Mouse (Mus musculus): ENCODE results near the gene Brpf1.

The Brpf1 gene

GRCm38 (mm10) chr6:113351161-113351560 lies 44.2 kb downstream of the Brpf1 start:
- intact Hi-C loops (cut with DNase I), result no loop called here

GRCm38 (mm10) chr6:113351653-113352052 lies 44.7 kb downstream of the Brpf1 start:
- intact Hi-C loops (cut with DNase I), result no loop called here

- intact Hi-C loops (cut with DNase I), result no loop called here
Observed at GRCm38 (mm10) chr6:113352820-113353219, 45.9 kb downstream of the Brpf1 start.

- intact Hi-C loops (cut with DNase I), result no loop called here
Observed at GRCm38 (mm10) chr6:113353696-113354095, 46.8 kb downstream of the Brpf1 start.

GRCm38 (mm10) chr6:113361476-113361875 lies 54.5 kb downstream of the Brpf1 start:
- intact Hi-C loops (cut with DNase I), result no loop called here

GRCm38 (mm10) chr6:113362241-113362640 lies 55.3 kb downstream of the Brpf1 start:
- intact Hi-C loops (cut with DNase I), result no loop called here

- intact Hi-C loops (cut with DNase I), result no loop called here
Observed at GRCm38 (mm10) chr6:113364518-113365135, 57.7 kb downstream of the Brpf1 start.

GRCm38 (mm10) chr6:113366639-113367038 lies 59.7 kb downstream of the Brpf1 start:
- intact Hi-C loops (cut with DNase I), result no loop called here

GRCm38 (mm10) chr6:113367574-113367973 lies 60.6 kb downstream of the Brpf1 start:
- intact Hi-C loops (cut with DNase I), result no loop called here

GRCm38 (mm10) chr6:113368124-113368523 lies 61.2 kb downstream of the Brpf1 start:
- intact Hi-C loops (cut with DNase I), result no loop called here

GRCm38 (mm10) chr6:113368577-113368976 lies 61.6 kb downstream of the Brpf1 start:
- intact Hi-C loops (cut with DNase I), result no loop called here

GRCm38 (mm10) chr6:113370194-113370929 lies 63.4 kb downstream of the Brpf1 start:
- intact Hi-C loops (cut with DNase I), result no loop called here

- intact Hi-C loops (cut with DNase I), result no loop called here
Observed at GRCm38 (mm10) chr6:113373491-113373890, 66.6 kb downstream of the Brpf1 start.

Data from adrenal gland (tissue).